20 mouse cellular contexts compared by ENCODE assay signal in genomic region chr17:87210525-87210924, GRCm38 (mm10). TPM values are rescaled to one million over a fixed set of nuclear protein-coding genes. Genes with fewer than 3 reads are reported as not detected.
DNase-seq lines count a peak whose midpoint lies in the region; ATAC-seq lines count a peak whose summit lies in the region.
"Had no signal": no experiment of that assay in that cellular context is flagged by ENCODE, and none has a peak within 500 bp of the region (broad histone marks: within the 10 kb centered on the region; RNA-seq: fewer than 3 reads in every experiment).

No protein-coding gene starts in this region.

- peak; percentile 5 for DNase-seq in heart, adult 11 months
- DNase-seq in heart, adult 9 months (ENCODE audit: low spot score in 2 of 2): no peak
- DNase-seq in CD4-positive, CD25-positive, alpha-beta regulatory T cell, adult 2 months (ENCODE audit: low read depth, low spot score): peak; percentile 22
- no peak for DNase-seq in layer of hippocampus, postnatal 36 days
- no peak for DNase-seq in embryo, embryonic 10 days (ENCODE audit: low spot score)
- DNase-seq: adrenal gland, adult 2 months; adrenal gland, postnatal 10 days; adrenal gland, postnatal 25 days; B cell, adult 2 months; cerebellum, adult 11 months; cerebellum, adult 18-20 months; cerebellum, adult 8-10 months; cerebellum, adult 9-11 months; cerebellum, postnatal 14 days; cerebellum, postnatal 36 days had no signal

- ATAC-seq in activated CD4-positive, CD25-positive, alpha-beta regulatory T cell, adult 4 months: peak; percentile 72
- peak; percentile 50 for ATAC-seq in inflammation-experienced regulatory T-cells, adult 6 months
- ATAC-seq: forebrain, embryonic 14.5 days; forebrain, embryonic 16.5 days; Patski had no signal

RNA-seq across cellular contexts. Expression of gene Mcfd2, which starts 55.2 kb away (rescaled TPM):
- 10 to 100 TPM; 24.7 to 33.3 TPM for polyA plus RNA-seq in activated CD4-positive, CD25-positive, alpha-beta regulatory T cell, adult 4 months (2017; shearing (Covaris generic))
- polyA plus RNA-seq in inflammation-experienced regulatory T-cells, adult 6 months (2017; shearing (Covaris generic)): 10 to 100 TPM; 20.8 to 40.7 (median 37.4) TPM
- total RNA-seq in layer of hippocampus, postnatal 36 days (2021): 10 to 100 TPM; 60.7 to 62.7 TPM

Comparison
In these comparisons a context has a peak if more than half of its experiments do, and no peak if none do; other contexts are left out.
1. DNase-seq: peak in heart, adult 11 months (single experiment) and CD4-positive, CD25-positive, alpha-beta regulatory T cell, adult 2 months (single experiment); none in heart, adult 9 months (0 of 2), layer of hippocampus, postnatal 36 days (0 of 2) and embryo, embryonic 10 days (single experiment).